Comparison of ENCODE assay signal across 17 mouse cellular contexts in the genomic region with DNA sequence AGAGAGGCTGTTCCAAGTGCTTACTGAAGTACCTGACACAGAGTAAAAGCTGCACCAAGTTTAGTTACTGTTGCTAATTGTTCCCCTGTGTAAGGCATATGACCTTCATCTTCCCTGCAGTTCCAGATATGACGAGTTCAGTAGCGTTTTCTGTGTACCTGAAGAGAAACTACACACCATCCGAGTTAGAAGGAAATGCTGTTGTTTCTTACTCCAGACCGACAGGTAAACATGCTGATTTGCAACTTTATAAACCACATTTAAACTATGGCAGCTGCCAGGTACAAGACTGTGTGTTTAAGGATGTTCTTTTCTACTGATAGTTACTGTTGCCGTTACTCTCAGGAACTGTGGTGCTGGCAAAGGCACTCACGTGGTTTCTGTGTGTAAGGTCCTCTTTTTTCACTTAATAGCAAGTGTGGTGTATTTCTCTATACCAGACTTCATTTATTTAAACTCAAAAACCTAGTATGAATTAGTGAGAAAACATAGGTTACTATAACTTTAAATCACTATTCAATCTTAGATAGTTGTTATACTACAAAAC.
"Had no signal": no experiment of that assay in that cellular context is flagged by ENCODE, and none has a peak within 500 bp of the region (broad histone marks: within the 10 kb centered on the region; RNA-seq: fewer than 3 reads in every experiment).

No protein-coding gene starts in this region.

- DNase-seq: kidney, adult 18-20 months; kidney, postnatal 14 days; layer of hippocampus, adult 9-11 months; layer of hippocampus, postnatal 36 days; left cerebral cortex, postnatal 4 days; lung, adult 2 months; lung, postnatal 36 days; midbrain, embryonic 14.5 days; retina, postnatal 1 day; right cerebral cortex, postnatal 4 days had no signal

- H3K4me1 ChIP-seq: liver, embryonic 15.5 days; midbrain, embryonic 10.5 days; neural tube, embryonic 12.5 days had no signal

- H3K36me3 ChIP-seq: limb, embryonic 13.5 days; liver, embryonic 15.5 days; neural tube, embryonic 12.5 days had no signal

- H3K4me2 ChIP-seq: limb, embryonic 13.5 days; liver, embryonic 15.5 days; neural tube, embryonic 12.5 days had no signal

- H3K27me3 ChIP-seq: limb, embryonic 13.5 days; liver, embryonic 15.5 days; neural tube, embryonic 12.5 days had no signal

- H3K9me3 ChIP-seq: limb, embryonic 13.5 days; liver, embryonic 15.5 days; midbrain, embryonic 10.5 days; neural tube, embryonic 12.5 days had no signal

- H3K4me3 ChIP-seq: limb, embryonic 13.5 days; liver, embryonic 15.5 days; midbrain, embryonic 10.5 days; myocyte; neural tube, embryonic 12.5 days had no signal

- H3K27ac ChIP-seq: limb, embryonic 13.5 days; liver, embryonic 15.5 days; midbrain, embryonic 10.5 days; neural tube, embryonic 12.5 days; stomach, postnatal 0 days had no signal

- H3K9ac ChIP-seq: limb, embryonic 13.5 days; liver, embryonic 15.5 days; neural tube, embryonic 12.5 days had no signal

- ATAC-seq: lung, postnatal 0 days had no signal
